Mouse (Mus musculus) G1E-ER4 (cell line): ENCODE measurements at regions not wholly inside any gene's neighbourhood (a gene's known extent, or its start where the extent isn't known, plus 50 kb on each side); places are given as distances from the start of the nearest gene placed in this dataset.

Experiments
- GATA1 ChIP-seq: IDR thresholded peaks from one replicate; pipeline ENCODE4 v1.8.0; 2012; ENCODE audit warnings: low read length, inconsistent platforms

- no peak for TF ChIP-seq GATA1
Measured at GRCm38 (mm10) chr10:19122221-19122620, 106.8 kb upstream of the Tnfaip3 start.

- no peak for TF ChIP-seq GATA1
Measured at GRCm38 (mm10) chr10:19119281-19120049, 104.0 kb upstream of the Tnfaip3 start.

DNA sequence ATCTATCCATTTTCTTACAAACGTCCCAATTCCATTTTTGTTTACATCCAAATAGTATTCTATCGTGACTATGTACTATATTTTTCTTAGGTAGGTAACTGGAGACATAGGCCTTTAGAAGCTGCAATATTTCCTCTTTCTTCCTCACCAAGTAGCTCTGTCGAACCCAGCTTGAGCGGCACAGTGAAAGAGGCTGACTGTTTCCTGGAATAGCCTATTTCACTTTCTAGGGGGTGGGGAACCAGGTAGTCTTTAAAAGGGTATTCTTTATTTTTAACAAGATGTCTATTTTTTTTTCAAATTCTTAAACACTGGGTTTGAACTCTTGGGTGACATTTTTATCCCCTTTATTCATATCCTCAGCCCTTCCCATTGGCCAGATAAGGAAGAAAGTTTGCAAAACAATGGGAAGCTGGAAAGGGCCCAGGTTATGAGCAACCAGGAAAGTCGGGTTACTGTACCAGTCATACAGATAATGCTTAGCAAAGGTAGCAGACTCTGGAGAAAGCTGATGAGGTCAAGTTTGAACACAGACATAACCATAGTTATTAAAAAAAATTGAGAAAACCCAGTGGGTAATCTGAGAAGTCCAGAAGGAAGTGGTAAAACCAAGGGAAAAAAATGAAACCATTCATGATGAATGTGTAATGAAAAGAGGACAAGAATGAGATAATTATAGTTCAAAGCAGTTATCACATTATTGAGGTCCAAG, 103.3 kb upstream of the Tnfaip3 start:
- no peak for TF ChIP-seq GATA1

- TF ChIP-seq GATA1, result no peak
Measured at GRCm38 (mm10) chr10:19117071-19117605, 101.7 kb upstream of the Tnfaip3 start.

- TF ChIP-seq GATA1, result no peak
Measured at GRCm38 (mm10) chr10:19112459-19112858, 97.0 kb upstream of the Tnfaip3 start.

DNA sequence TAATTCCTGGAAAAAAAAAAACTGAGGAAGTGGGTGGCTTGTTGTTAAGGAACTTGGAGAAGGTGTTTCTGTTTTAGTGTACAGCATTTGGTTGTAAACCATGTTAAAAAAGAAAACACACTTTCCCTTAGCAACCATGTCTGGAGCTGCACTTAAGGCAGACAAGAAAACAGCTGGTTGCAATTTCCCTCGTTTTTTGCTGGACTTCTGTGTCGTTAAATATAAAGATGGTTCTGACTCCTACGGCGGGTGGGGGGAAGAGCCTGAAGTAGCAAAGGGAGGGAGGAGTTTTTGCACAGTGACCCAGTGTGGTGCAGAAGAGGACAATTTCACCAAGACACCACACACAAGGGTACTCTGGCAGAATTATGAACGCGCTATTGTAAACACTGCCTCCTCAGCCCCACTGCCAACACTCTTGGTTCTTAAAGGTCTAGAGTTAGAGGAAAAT, 89.8 kb upstream of the Tnfaip3 start:
- TF ChIP-seq GATA1, result no peak

GRCm38 (mm10) chr10:19104671-19105203, 89.3 kb upstream of the Tnfaip3 start:
- no peak for TF ChIP-seq GATA1

GRCm38 (mm10) chr10:19099369-19100285, 84.2 kb upstream of the Tnfaip3 start:
- TF ChIP-seq GATA1, result no peak

- TF ChIP-seq GATA1, result no peak
Measured at GRCm38 (mm10) chr10:19094297-19094696, 78.8 kb upstream of the Tnfaip3 start.

DNA sequence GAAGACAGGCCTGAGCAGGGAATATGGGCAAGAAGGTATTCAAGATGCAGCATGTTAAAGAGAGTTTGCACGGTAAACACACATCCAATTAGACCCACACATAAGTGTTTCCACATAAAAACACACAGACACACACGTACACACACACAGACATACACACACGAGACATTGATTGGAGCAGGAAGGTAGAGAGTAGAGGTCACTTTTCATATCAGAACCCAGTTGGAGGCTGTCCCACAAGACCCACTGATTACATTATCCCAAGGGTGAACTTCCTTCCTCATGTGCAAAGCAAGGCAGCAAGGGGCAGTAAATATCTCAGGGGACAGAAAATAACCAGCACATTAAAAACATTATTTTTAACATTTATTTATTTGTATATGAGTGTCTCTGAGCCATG, 78.2 kb upstream of the Tnfaip3 start:
- no peak for TF ChIP-seq GATA1

GRCm38 (mm10) chr10:19091949-19092348, 76.5 kb upstream of the Tnfaip3 start:
- TF ChIP-seq GATA1, result no peak

- TF ChIP-seq GATA1, result no peak
Measured at GRCm38 (mm10) chr10:19091110-19091509, 75.7 kb upstream of the Tnfaip3 start.

GRCm38 (mm10) chr10:19086995-19087394, 71.5 kb upstream of the Tnfaip3 start:
- TF ChIP-seq GATA1, result no peak

DNA sequence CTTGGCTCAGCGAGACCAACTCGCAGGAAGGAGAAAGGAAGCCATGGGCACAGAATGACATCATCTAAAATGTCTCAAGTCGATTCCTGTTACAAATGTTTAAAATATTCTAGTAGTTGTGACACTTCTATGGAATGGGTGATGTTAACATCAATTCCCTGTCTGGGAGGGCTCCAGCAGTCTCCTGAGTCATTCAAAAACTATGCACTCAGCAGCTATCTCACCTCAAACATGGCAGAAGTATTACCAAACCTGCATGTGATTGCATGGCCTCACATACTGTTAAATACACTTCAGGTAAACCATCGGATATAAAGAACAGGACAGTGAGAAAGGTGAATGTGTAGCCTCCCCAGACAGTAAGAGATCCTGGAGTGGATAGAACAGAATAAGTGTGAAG, 66.7 kb upstream of the Tnfaip3 start:
- TF ChIP-seq GATA1, result no peak

DNA sequence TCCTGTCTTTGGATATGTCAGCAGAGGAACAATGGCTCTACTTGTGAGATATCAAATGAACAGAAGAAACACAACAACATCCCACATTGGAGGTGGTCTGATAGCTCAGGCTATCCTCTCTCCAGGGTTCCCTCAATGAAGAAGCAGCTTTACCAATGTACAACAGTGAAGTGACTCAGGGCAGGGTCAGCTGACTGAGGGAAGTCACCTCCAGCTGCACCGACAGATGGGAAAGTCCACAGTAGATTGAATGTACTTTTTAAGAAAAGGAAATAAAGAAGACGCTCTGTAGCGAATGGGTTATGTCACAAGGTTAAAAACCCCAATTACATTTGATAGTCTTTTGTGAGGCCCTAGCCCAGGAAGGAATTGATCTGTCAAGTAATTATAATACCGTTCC, 62.6 kb upstream of the Tnfaip3 start:
- no peak for TF ChIP-seq GATA1

DNA sequence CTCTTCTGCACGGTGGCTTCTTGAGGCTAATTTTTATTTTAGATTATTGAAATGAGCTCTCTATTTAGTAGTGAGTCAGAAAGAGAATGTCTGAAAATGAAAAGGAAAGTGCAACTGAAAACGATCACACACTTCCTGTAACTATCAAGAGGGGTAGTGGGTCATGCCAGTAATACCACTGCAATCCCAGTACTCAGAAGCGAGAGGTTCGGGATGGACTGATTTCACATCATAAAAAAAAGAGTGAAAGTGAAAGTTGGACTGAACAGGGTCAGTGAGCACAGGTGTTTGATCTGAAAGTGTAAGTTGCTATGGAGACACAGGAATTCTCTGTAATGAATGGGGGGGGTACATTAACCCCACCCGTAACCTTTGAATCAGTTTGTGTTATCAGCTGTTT, 52.9 kb upstream of the Tnfaip3 start:
- TF ChIP-seq GATA1, result no peak
